Mouse (Mus musculus) cortical plate, adult 2 months (tissue): ENCODE measurements at regions not wholly inside any gene's neighbourhood (a gene's known extent, or its start where the extent isn't known, plus 50 kb on each side); places are given as distances from the start of the nearest gene placed in this dataset.

Experiments used
- CTCF ChIP-seq: fragments of 200-500 bp; IDR thresholded peaks from 2 replicates; pipeline ENCODE4 v1.5.1; 2011; ENCODE audit warnings: mild to moderate bottlenecking, control low read depth, low read length; ENCODE audit not compliant: insufficient read depth; ENCODE audit errors: extremely low read depth
- POLR2A ChIP-seq: fragments of 200-500 bp; IDR thresholded peaks from 2 replicates; pipeline ENCODE4 v1.6.1; 2011; ENCODE audit warnings: mild to moderate bottlenecking, low read length, control low read depth; ENCODE audit not compliant: insufficient read depth; ENCODE audit errors: extremely low read depth

GRCm38 (mm10) chr7:136457867-136458448 lies 436.5 kb upstream of the Mgmt start:
- TF ChIP-seq CTCF (no peak), POLR2A (no peak)
